Mouse (Mus musculus) heart, adult 18-20 months (tissue): ENCODE measurements at regions not wholly inside any gene's neighbourhood (a gene's known extent, or its start where the extent isn't known, plus 50 kb on each side); places are given as distances from the start of the nearest gene placed in this dataset.

ENCODE experiments used
- DNase-seq, 2 experiments: peaks; one replicate each; pipeline ENCODE4 v3.0.0; 2021 to 2022; ENCODE audit warnings: mixed read lengths in 1 of 2

DNA sequence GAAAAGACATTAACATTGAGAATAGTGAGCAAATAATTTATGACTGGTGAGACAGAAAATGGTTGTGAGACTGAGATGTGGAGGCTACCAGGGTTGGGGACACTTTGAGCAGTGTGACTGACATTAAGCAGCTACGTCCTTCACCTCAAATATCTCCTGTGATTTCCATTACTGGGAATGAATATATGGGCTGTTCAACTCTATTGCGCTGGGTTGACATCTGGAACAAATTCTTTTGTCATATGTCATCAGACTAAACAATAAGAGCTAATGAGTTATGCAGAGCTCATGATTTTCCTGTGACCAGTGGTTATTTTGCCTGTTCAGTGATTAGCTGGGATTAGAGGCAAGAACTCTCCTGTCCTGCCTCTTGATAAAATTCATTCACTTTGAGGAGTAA lies 593.9 kb upstream of the Castor2 start:
- no peak for DNase-seq

DNA sequence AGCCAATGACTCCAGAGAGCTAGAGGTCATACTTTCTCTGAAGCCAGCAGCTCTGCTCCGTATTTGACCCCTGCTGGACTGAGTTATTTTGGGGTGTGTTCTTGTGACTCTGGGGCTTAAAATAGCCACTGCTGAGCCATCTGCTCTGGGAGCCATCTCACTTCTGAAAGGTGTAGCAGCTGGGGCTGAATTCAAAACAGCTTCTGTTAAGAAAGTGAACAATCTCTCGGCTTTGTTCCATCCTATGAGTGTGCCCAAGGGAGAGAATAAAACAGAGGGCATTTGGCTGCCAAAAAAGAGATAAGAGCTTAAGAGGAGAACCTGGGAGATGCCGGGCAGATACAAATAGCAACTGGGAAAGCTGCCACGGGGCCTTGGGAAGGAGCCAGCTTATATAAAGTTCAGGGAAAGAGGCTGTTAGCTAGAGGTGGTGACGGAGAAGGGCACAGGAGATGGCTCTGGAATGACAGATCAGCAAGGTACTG lies 611.7 kb upstream of the Castor2 start:
- peak; percentile 88 for DNase-seq

DNA sequence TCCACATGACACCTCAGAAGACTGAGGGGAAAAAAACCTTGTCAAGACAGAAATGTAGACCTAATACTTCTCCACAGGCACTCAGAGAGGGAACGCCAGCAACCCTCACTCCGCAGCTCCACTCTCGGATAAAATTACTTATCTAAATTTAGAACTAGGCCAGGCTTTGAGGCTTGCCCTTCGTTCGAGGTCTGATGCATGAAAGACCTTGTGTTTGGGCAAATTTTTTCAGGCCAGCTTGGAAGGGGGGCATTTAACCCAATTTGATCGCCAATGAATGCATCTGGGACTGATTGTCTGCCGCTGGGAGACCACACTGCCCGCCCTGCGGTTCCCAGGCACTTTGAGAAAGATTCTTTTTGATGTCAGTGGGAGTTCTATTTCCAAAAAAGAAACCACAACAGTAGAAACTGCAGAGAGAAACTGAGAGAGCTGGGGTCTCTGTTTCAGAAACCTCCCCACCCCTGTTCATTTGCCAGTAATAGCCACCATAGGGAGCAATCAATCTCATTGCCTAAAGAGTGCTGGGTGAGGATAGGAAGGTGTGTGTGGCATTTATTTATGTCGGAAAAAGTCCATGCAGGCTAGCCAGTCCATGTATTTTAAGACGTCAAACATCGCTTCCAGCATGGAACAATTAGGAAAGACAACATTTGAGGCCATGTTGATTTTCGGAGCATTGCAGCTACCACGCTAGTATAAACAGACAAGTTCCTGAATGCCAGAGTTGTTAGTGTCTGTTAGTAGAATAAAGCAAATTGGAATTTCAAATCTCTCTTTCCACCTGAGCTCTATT lies 617.0 kb upstream of the Castor2 start:
- peak; percentile 22 to 39 for DNase-seq

DNA sequence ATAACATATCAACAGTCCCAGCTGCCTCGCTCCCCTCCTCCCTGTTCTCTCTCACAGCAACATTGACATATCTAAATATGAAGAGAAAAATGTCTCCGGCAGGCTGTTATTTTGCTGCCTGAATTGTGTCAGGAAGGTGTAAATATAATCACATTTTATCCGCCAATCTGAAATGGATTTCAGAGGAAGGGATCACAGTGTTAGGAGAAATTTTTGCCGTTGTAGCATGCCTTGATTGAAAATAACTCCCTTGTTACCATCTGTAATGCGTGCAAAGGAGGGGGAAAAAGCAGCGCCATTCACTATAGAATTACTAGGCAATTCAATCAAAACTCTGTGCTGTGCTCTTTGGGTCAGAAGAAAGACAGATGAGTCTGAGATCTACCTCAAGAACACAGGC lies 620.3 kb upstream of the Castor2 start:
- DNase-seq = no peak

DNA sequence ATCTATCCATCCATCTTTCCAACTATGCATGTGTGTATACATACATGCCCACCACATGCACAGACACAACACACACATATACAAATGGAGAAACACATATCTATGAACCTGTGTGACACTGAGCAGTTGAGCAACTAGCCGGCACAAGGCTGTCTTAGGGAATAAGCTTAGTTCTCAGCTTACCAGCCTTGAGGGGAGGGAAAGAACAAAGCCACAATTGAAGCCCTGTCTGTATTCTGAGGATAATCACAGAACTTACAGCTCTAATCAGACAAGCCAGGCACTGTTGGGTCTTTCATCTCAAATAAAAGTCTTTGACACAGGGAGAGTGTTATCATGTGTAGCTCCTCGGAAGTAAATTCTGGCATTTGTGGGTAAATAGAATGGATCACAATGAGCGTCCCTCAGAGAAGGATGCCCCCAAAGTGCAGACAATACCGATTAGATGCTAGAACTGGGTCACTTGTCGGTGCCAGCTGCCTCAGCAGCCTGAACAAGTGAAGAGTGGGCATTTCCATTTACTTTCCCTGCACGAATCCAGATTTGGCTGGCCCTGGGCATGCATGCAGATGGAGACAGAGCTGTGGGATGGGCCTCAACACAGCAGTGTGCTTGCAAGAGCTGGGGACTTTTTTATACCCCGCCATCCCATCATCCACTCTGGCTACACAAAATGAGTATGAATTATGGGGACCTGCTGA lies 646.0 kb upstream of the Castor2 start:
- DNase-seq = no peak

DNA sequence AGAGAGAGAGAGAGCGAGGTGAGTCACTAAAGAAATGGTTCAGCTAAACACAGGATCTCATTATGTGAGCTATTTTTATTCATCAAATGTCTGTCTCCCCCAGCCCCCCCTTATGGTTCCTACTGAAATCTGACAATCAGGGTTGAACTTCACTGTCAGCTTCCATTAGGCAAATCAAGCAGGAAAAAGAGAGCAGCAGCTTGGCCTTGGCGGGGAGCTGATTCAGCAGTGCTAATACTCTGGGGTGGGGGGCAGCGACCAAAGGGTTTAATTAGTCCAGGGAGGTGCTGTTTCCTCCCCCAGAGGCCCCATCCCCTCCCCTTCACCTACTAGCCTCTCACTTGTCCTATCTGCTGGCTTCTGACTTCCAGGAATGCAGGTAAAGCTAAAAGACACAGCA lies 649.6 kb upstream of the Castor2 start:
- no peak for DNase-seq

DNA sequence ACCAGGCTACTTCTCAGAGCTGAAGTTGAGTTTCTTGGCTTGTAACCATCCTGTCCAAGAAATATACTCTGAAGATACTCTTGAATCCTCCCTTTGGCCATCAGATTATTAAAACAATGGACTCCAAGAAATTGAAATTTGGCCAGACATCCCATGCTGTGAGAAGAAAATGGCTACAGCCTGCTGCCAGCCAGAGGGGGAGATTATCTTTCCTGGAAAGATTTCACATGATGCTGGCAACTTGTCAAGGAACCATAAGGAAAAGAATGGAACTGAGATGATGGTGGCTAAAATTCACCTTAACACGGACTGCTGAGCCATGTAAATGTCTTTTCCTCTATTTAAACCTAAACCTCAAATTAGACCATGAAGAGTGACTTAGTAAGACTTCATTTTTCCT lies 698.7 kb upstream of the Castor2 start:
- no peak for DNase-seq

DNA sequence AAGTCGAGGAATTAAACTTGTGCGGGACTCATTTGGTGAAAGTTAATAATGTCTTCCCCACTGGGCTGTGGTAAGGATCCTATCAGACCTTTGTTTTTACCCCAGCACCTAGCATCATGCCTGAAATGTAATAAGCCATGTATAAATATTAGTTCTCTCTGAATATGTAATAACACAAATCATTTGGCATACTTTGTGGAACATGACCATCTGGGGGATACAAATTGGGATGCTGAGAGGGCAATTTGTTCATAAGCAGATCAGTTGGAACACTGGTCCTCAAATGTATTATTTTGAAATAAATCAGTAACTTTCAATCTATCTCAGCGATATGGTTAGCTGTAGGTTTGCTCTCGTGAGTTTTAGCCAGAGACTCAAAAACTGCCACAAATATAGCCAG lies 709.6 kb upstream of the Castor2 start:
- DNase-seq = no peak

DNA sequence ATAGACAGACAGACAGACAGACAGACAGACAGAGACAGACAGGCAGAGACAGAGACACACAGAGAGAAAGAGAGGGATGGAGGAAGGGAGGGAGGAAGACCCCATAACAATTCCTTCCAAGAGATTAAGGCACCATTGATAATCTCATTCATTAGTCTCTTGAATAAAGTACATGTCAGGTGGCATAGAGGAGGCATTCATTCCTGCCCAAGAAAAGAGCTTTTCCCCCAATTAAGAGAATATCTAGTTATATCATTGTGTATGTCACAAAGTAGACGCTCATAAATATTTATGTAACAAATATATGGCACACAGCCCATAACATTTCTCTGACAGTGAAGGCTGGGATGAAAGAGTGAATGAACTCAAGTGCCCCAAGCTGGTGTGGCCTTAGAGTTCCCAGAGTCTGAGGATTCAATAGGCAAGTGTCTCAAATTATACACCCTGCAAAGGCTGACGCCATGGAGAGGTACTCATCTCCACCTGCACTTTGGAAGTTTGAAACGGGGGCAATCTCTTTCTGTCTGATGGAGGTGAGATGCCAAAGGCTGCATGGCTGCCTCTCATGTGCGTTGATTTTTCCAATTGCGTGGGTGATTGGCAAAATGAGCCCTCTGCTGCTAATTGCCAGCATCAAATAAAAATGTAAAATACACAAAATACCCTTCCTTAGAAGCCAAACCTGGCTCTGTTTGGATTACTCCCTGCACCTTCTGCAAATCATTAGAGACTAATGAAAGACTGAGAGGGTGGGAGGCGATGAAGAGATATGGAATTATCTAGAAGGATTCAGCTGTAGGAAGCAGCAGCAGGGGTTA lies 710.3 kb upstream of the Castor2 start:
- no peak for DNase-seq

DNA sequence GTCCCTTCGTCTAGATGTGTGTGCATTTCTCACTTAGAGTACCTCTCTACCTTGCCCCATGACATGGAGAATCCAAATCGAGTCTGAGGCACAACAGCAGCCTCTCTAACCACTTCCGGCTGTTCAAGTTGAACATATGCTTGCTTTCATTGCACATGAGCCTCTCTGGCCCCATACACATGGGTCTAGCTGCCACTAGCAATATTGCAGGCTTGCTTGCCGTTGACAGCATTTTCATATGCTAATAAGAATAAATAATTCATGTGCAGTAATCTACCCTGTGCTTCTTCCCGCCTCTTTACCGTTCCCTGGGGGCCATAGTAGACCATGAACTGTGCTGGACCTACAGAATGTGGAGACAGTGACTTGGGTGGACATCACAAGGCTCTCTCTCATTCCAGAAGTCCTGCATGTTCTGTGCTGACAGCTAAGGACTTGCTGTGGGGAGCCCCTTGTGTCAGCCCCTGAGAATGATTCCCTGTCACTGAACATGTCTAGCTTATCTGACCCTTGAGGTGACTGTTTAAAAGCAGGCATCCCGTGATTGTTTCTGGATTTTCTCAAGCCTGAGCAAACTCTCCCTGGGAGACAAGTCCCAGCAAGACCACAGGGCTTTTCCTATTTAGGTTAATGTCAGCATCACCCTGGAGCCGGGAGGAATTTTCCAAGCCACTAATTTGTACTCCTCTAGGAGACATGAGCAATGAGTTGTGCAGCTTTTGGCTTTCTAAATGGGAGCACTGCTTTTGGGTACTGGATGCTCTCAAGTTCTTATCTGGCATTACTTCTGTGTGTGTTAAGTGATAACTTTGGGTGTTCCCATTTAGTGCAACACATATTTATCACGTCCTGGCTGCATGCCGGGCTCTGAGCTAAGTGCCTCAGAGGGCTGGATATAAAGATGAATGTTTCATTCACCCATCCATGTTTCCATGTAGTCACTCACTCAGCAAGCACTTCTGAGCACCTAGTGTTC lies 713.8 kb upstream of the Castor2 start:
- peak; percentile 9 for DNase-seq

DNA sequence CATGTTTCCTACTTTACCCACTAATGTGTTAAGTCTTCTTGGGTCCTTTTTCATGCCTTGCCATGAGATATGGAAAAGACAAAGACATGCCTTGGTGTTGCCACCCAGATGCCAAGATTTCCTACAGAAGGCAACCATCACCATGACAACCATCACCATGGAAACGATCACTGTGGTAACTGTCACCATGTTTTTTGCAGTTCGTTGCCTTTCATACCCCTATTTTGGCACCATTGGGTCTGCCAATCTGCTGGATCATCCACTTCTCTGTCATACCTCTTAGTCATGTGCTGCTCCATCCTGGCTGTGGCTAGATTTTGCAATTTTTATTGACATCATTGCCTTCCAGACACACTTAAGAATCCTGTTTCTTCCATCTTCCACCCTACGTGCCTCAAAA lies 733.7 kb upstream of the Castor2 start:
- no peak for DNase-seq

DNA sequence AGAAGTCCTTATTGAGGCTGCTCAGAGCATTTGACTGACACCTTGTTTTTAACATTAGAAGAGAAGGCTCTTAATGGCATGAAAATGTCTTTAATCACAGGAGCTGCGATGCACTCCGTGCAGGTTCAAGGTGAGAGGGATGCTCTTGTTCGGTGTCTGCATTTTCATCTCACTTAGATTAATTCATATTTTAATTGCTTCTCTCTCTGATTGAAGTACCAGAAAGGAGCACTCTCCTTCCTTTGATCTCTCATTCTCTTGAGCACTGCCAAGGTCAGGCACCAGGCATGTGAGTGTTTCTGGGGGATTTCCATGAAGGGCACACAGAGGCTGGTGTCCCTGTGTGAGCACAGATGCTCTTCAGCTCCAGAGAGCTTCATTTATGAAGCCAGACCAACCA lies 752.0 kb upstream of the Castor2 start:
- no peak for DNase-seq

DNA sequence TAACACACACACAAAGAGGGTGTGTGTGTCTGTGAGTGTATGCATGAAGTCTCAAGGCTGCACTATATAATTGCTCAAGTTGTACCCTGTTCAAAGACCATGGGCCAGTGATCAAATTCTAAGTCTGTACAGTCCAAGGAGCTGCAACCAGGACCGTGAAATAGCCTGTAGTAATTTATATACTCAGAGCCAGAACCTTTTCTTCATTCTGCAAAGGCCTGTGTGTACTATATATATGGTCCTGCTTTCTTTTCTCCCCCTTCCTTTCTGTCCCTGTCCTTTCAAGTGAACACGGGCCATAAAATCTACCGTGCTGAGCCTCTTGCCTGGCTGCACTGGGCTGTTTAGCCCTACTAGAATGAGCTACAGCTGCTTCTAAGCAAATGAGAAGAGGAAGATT lies 757.5 kb upstream of the Castor2 start:
- DNase-seq = no peak

DNA sequence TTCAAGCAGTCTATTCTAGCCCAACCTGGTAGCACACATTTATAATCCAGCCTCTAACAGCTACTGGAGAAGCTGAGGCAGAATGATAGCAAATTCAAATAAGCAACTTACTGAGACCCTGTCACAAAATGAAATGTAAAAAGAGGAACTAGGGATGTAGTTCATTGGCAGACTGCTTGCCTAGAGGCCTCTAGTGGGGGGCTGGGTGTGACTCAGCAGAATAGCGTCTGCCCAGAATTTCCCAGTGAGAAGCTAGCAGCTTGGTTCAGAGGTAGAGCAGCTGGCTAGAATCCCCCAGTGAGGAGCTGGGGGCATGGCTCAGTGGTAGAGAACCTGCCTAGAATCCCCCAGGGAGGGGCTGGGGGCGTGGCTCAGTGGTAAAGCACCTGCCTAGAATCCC lies 777.5 kb upstream of the Auts2 start:
- no peak for DNase-seq

DNA sequence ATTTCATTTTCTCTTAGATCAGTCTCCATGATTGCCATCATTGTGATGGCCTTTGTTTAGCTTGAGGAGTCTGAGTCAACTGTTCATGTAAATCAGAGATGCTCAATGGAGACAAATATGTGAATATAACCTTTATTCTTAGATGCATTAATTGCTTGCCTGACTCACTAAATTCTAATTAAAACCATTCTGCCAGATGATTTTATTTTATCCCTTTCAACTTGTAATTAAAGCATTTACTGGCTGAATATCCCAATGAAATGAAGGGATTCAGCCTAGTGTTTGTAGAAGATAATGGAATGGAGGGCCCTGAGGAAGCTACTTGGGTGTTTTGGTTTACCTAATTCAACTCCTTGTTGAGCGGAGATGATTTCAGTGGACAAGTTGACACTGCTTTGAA lies 777.1 kb upstream of the Auts2 start:
- DNase-seq = no peak

DNA sequence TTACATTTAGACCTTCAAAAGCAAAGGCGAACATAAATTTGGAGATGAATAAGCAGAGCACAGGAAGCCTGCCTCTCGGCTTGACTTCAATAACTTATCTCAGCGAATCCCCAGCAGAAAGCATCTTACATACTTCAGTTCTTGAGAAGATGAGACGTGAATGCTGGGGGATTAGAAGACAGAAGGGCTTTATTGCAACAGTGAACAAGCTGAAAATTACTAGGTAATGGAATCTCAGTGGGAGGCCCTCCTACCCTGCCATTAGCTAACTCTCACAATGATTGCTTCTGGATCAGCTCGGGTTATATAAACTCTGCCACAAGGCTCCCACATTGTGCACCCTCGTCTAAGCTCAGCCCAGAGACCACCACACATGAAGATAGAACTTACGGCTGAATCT lies 770.9 kb upstream of the Auts2 start:
- DNase-seq = no peak

DNA sequence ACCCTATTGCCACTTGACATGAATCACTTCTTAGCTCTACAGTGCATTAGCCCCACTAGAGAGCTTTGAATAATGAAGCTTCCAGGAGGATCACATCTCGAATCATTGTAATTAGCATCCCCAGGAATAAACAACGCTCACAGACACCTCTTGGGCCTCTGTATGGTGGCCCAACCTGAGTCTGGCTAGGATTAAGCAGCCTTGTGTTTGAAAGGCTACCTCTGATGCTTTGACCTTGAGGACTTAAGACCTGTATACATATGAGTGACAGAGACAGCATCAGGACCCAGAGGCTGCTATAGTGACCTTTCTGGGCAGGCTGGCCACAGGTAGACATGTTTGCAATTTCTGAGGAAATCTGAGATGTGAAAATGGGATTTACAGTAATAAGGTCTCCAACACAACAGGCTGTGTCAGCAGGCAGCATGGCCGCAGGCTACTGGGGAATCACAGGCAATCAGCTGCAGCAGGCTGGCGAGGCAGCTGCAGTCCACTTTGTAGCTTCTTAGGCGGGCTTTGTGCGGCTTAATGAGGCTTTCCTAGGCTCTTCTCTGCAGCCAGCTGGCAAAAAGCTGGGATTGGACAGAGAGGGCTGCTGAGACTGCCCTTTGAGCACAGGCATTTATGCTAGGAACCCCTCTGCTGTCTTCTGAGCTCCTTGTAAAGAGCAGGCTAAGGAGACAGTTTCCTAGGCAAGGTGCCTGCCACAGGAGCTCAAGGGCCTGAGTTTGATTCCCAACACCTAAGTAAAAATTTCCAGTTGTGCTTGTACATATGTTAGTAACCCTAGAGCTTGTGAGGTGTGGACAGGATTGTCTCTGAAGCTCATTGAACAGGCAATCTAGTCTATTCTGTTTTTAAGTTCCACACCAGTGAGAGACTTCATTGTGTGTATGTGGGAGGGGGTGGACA lies 768.1 kb upstream of the Auts2 start:
- no peak for DNase-seq

DNA sequence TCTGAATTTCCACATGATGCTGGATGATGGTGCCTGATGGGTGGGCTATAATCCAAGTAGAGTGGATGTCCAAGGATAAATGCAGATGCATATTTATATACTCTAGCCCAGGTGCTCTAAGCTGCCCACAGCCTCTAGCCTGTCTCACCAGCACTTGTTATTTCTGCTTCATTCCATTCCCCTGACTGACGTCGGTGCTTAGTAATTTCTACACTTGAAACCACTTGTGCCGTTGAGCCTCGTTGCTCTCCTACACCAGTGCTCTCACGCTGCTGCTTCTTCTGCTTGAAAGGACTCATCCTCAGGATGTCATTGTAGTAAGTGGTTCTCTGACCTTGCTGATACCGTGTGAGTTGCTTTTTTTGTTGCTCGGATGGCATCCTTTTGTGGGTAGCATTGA lies 724.7 kb upstream of the Auts2 start:
- no peak for DNase-seq

DNA sequence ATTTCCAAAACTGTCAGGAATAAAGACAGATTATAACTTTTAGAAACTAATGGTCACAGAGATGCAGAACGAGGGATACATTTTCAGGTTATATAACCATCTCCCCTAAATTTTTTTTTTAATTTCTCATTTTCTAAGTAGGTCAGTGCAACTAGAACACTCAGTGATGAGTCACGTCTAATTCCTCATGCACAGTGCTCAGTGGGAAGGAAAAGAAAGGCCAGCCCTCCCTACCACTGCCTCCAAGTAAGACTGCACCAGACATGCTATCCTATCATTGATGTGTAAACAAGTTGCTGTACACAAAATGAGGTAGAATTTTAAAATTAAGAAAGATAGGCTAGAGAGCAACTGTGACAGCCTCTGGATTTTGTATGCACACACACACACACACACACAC lies 724.2 kb upstream of the Auts2 start:
- DNase-seq = no peak

DNA sequence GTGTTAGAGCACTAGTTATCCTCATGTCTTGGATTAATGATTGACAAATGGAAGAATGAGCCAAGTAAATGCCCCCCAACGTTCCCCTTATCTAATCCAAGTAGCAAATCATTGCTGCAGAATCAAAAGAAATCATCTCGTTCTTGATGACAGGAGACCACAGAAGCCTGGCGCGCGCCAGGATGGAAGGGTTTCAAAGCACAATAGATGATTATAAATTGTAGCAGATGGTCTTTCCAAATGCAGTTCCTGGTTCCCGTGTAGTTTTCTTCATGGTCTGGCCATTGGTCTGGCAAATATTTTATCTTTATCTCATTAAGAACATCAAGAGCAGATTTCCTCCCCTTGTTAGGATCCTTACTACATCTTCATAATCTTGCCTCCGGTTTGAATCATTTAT lies 721.8 kb upstream of the Auts2 start:
- no peak for DNase-seq

DNA sequence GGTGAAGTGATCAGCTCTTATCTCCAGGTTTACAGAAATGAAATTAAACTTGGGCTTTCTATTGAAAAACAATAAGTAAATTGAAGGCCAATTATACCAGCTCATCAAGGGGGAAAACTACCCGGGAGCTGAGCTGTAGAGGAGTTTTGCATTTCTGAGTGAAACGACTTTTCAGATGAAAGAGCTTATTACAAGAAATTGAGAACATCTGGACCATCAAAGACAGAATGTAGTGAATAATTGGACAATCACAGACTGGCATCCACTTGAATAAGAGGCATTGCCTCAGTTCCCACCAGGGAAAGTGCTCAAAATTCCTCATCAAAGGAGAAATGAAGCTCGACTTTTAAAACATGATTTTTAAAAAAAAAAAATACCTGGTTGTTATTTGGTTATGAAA lies 675.7 kb upstream of the Auts2 start:
- no peak for DNase-seq
